Mouse (Mus musculus) neural tube, embryonic 12.5 days (tissue): ENCODE results near the gene Kat7. TPM values are rescaled to one million over a fixed set of nuclear protein-coding genes. Genes with fewer than 3 reads are reported as not detected.

Source experiments
- ATAC-seq: fragments of 200-750 bp; cut with Nextera tagmentation; 2 replicates; pipeline ENCODE4 v1.8.0; 2017; ENCODE audit warnings: low read depth, mild to moderate bottlenecking, moderate TSS enrichment, moderate library complexity; ENCODE audit not compliant: low FRiP score
- H3K27ac ChIP-seq: fragments of 300-500 bp; sonication (generic); 2 replicates; pipeline ENCODE4 v1.5.1; 2016
- H3K27me3 ChIP-seq: fragments of 300-500 bp; sonication (generic); replicated peaks from 2 replicates; pipeline ENCODE4 v1.6.1; 2016; ENCODE audit warnings: mild to moderate bottlenecking
- H3K36me3 ChIP-seq: fragments of 300-500 bp; sonication (generic); 2 replicates; pipeline ENCODE4 v1.6.1; 2016; ENCODE audit warnings: mild to moderate bottlenecking
- H3K4me1 ChIP-seq: fragments of 300-500 bp; sonication (generic); 2 replicates; pipeline ENCODE4 v1.6.1; 2016
- H3K4me2 ChIP-seq: fragments of 300-500 bp; sonication (generic); replicated peaks from 2 replicates; pipeline ENCODE4 v1.6.1; 2016; ENCODE audit warnings: mild to moderate bottlenecking
- H3K4me3 ChIP-seq: fragments of 300-500 bp; sonication (generic); 2 replicates; pipeline ENCODE4 v1.5.1; 2016
- H3K9ac ChIP-seq: fragments of 300-500 bp; sonication (generic); 2 replicates; pipeline ENCODE4 v1.6.1; 2016; ENCODE audit warnings: mild to moderate bottlenecking
- H3K9me3 ChIP-seq: fragments of 300-500 bp; sonication (generic); 2 replicates; pipeline ENCODE4 v1.6.1; 2016; ENCODE audit warnings: mild to moderate bottlenecking
- WGBS: fragments of 180-500 bp; shearing (Covaris S2); methylation state at CpG from one replicate; pipeline ENCODE4 v1.1.7; 2016; 5-methylcytosine and 5-hydroxymethylcytosine counted together
- polyA plus RNA-seq: library from polyadenylated mRNA; unstranded; fragments of >200 nt; fragmentation: Nextera tagmentation; extraction: Ambion mirVana; gene quantifications from 2 replicates; pipeline ENCODE4 v1.2.1, GENCODE M21; 2016

Kat7 gene
- polyA plus RNA-seq, 1 experiment from 2014 or later: 69.8 TPM

GRCm38 (mm10) chr11:95301772-95302171 lies 8.3 kb downstream of the Kat7 start:
- no peaks in the 10 kb centered on the region for H3K27me3 ChIP-seq
- no peak overlapping the region for H3K27ac ChIP-seq
- no peaks in the 10 kb centered on the region for H3K9me3 ChIP-seq
- ATAC-seq: no peak
- 61% methylated on average over 3 of the region's 3 CpGs for WGBS
- no peak overlapping the region for H3K9ac ChIP-seq
- no peak overlapping the region for H3K4me3 ChIP-seq
- no peaks in the 10 kb centered on the region for H3K4me1 ChIP-seq
- H3K4me2 ChIP-seq: no peak overlapping the region
- H3K36me3 ChIP-seq: peaks cover 71% of the 10 kb centered on the region

GRCm38 (mm10) chr11:95299886-95300285 lies 10.2 kb downstream of the Kat7 start:
- 96% methylated on average over 12 of the region's 12 CpGs for WGBS
- H3K9me3 ChIP-seq: no peaks in the 10 kb centered on the region
- no peak overlapping the region for H3K4me2 ChIP-seq
- no peaks in the 10 kb centered on the region for H3K4me1 ChIP-seq
- ATAC-seq: no peak
- H3K27ac ChIP-seq: no peak overlapping the region
- no peaks in the 10 kb centered on the region for H3K27me3 ChIP-seq
- H3K9ac ChIP-seq: no peak overlapping the region
- peaks cover 69% of the 10 kb centered on the region for H3K36me3 ChIP-seq
- H3K4me3 ChIP-seq: no peak overlapping the region

- Histone ChIP-seq H3K27me3 (no peaks in the 10 kb centered on the region), H3K9ac (no peak overlapping the region), H3K27ac (no peak overlapping the region), H3K4me1 (no peaks in the 10 kb centered on the region), H3K9me3 (no peaks in the 10 kb centered on the region), H3K4me2 (no peak overlapping the region), H3K4me3 (no peak overlapping the region), H3K36me3 (peaks cover 74% of the 10 kb centered on the region)
- 29% methylated on average over 2 of the region's 2 CpGs for WGBS
- ATAC-seq: no peak
Observed at GRCm38 (mm10) chr11:95298146-95298545, 11.9 kb downstream of the Kat7 start.

GRCm38 (mm10) chr11:95295736-95296135 lies 14.3 kb downstream of the Kat7 start:
- H3K27ac ChIP-seq: no peak overlapping the region
- peaks cover 73% of the 10 kb centered on the region for H3K36me3 ChIP-seq
- H3K4me2 ChIP-seq: no peak overlapping the region
- 92% methylated on average over 13 of the region's 13 CpGs for WGBS
- no peak overlapping the region for H3K4me3 ChIP-seq
- no peak overlapping the region for H3K9ac ChIP-seq
- ATAC-seq: no peak
- no peaks in the 10 kb centered on the region for H3K27me3 ChIP-seq
- H3K4me1 ChIP-seq: no peaks in the 10 kb centered on the region
- no peaks in the 10 kb centered on the region for H3K9me3 ChIP-seq

- H3K4me3 ChIP-seq: no peak overlapping the region
- H3K4me1 ChIP-seq: no peaks in the 10 kb centered on the region
- peaks cover 72% of the 10 kb centered on the region for H3K36me3 ChIP-seq
- no peak overlapping the region for H3K4me2 ChIP-seq
- H3K9me3 ChIP-seq: no peaks in the 10 kb centered on the region
- no peak for ATAC-seq
- H3K27ac ChIP-seq: no peak overlapping the region
- no peaks in the 10 kb centered on the region for H3K27me3 ChIP-seq
- 92% methylated on average over 8 of the region's 8 CpGs for WGBS
- H3K9ac ChIP-seq: no peak overlapping the region
Observed at GRCm38 (mm10) chr11:95293017-95293624, 16.9 kb downstream of the Kat7 start.

GRCm38 (mm10) chr11:95291998-95292397 lies 18.0 kb downstream of the Kat7 start:
- no peaks in the 10 kb centered on the region for H3K9me3 ChIP-seq
- H3K9ac ChIP-seq: no peak overlapping the region
- H3K4me3 ChIP-seq: no peak overlapping the region
- H3K27ac ChIP-seq: no peak overlapping the region
- no peak for ATAC-seq
- no peaks in the 10 kb centered on the region for H3K4me1 ChIP-seq
- H3K36me3 ChIP-seq: peaks cover 74% of the 10 kb centered on the region
- whole genome bisulfite sequencing: 82% methylated on average over 4 of the region's 4 CpGs
- H3K27me3 ChIP-seq: no peaks in the 10 kb centered on the region
- H3K4me2 ChIP-seq: no peak overlapping the region

GRCm38 (mm10) chr11:95282331-95282730 lies 27.7 kb downstream of the Kat7 start:
- no peak overlapping the region for H3K4me2 ChIP-seq
- 93% methylated on average over 5 of the region's 5 CpGs for WGBS
- no peak for ATAC-seq

GRCm38 (mm10) chr11:95279061-95279659 lies 30.9 kb downstream of the Kat7 start:
- Histone ChIP-seq H3K27me3 (no peaks in the 10 kb centered on the region), H3K36me3 (peaks cover 94% of the 10 kb centered on the region), H3K4me1 (no peaks in the 10 kb centered on the region), H3K4me3 (no peak overlapping the region), H3K9me3 (no peaks in the 10 kb centered on the region), H3K9ac (no peak overlapping the region), H3K27ac (no peak overlapping the region), H3K4me2 (no peak overlapping the region)
- no peak for ATAC-seq
- 92% methylated on average over 4 of the region's 4 CpGs for WGBS

More at GRCm38 (mm10) chr11:95282331-95282730, 27.7 kb downstream of the Kat7 start:
- Histone ChIP-seq H3K27ac (no peak overlapping the region), H3K27me3 (no peaks in the 10 kb centered on the region), H3K4me1 (no peaks in the 10 kb centered on the region), H3K9ac (no peak overlapping the region), H3K9me3 (no peaks in the 10 kb centered on the region), H3K36me3 (peaks cover 91% of the 10 kb centered on the region), H3K4me3 (no peak overlapping the region)

- no peaks in the 10 kb centered on the region for H3K4me1 ChIP-seq
- no peak overlapping the region for H3K4me2 ChIP-seq
- H3K9me3 ChIP-seq: no peaks in the 10 kb centered on the region
- 90% methylated on average over 6 of the region's 6 CpGs for WGBS
- H3K27ac ChIP-seq: no peak overlapping the region
- ATAC-seq: no peak
- no peak overlapping the region for H3K9ac ChIP-seq
- no peak overlapping the region for H3K4me3 ChIP-seq
- peaks cover 94% of the 10 kb centered on the region for H3K36me3 ChIP-seq
- no peaks in the 10 kb centered on the region for H3K27me3 ChIP-seq
Observed at GRCm38 (mm10) chr11:95276056-95276455, 34.0 kb downstream of the Kat7 start.

GRCm38 (mm10) chr11:95274613-95275012 lies 35.4 kb downstream of the Kat7 start:
- no peak for ATAC-seq
- H3K4me1 ChIP-seq: no peaks in the 10 kb centered on the region
- WGBS: 87% methylated on average over 3 of the region's 3 CpGs
- peaks cover 95% of the 10 kb centered on the region for H3K36me3 ChIP-seq
- no peaks in the 10 kb centered on the region for H3K27me3 ChIP-seq
- no peaks in the 10 kb centered on the region for H3K9me3 ChIP-seq
- no peak overlapping the region for H3K9ac ChIP-seq
- no peak overlapping the region for H3K4me2 ChIP-seq
- no peak overlapping the region for H3K27ac ChIP-seq
- no peak overlapping the region for H3K4me3 ChIP-seq

GRCm38 (mm10) chr11:95273661-95274060 lies 36.4 kb downstream of the Kat7 start:
- Histone ChIP-seq H3K27ac (no peak overlapping the region), H3K27me3 (no peaks in the 10 kb centered on the region), H3K36me3 (peaks cover 91% of the 10 kb centered on the region), H3K4me3 (no peak overlapping the region), H3K4me2 (no peak overlapping the region), H3K4me1 (no peaks in the 10 kb centered on the region), H3K9ac (no peak overlapping the region), H3K9me3 (no peaks in the 10 kb centered on the region)
- 92% methylated on average over 5 of the region's 5 CpGs for WGBS
- ATAC-seq: no peak

GRCm38 (mm10) chr11:95266540-95267245 lies 43.4 kb downstream of the Kat7 start:
- no peak overlapping the region for H3K27ac ChIP-seq
- 61% methylated on average over 6 of the region's 6 CpGs for WGBS
- no peak overlapping the region for H3K9ac ChIP-seq
- H3K36me3 ChIP-seq: peaks cover 27% of the 10 kb centered on the region
- H3K4me1 ChIP-seq: peaks cover 10% of the 10 kb centered on the region; the same call in 1 of the 2 replicates
- ATAC-seq: no peak
- no peaks in the 10 kb centered on the region for H3K27me3 ChIP-seq
- H3K9me3 ChIP-seq: no peaks in the 10 kb centered on the region
- no peak overlapping the region for H3K4me2 ChIP-seq
- H3K4me3 ChIP-seq: no peak overlapping the region
